Mouse (Mus musculus): Measurements from ENCODE around the gene Kdf1.

- TF ChIP-seq POLR2A (IDR thresholded peaks at IDR 0.05; ENCODE audit: low read depth, low read length): no peak
- TF ChIP-seq CTCF (IDR thresholded peaks at IDR 0.05; ENCODE audit: borderline replicate concordance, insufficient read depth, low read length): no peak
Observed at GRCm38 (mm10) chr4:133497461-133498159, 21.2 kb upstream of the Kdf1 start.

Measured in embryonic fibroblast, embryonic 13.5 days (primary cell).